ENCODE assay signal across 15 mouse cellular contexts in the genomic region with DNA sequence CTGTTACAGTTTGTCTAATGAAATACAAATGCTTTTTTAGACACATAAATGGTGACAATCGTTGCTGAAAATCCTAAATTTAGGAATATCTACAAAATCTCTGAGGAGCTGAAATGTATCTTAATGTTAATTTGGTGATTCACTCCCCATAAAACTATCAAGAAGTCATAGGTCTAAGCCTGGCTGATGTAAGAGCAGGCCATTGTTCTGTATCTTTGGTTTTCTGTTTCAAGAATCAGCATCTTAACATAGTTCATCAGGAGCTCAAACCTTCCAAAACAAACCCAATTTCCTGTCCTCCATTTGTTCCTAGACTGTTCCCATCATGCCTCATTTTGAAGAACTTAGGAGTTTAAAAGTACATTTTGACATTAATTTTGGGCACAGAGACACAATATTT.
"Had no signal": no experiment of that assay in that cellular context is flagged by ENCODE, and none has a peak within 500 bp of the region (broad histone marks: within the 10 kb centered on the region; RNA-seq: fewer than 3 reads in every experiment).

No protein-coding gene starts in this region.

- H3K4me2 ChIP-seq: neural tube, embryonic 13.5 days; neural tube, embryonic 15.5 days; stomach, embryonic 15.5 days had no signal

- H3K36me3 ChIP-seq: neural tube, embryonic 13.5 days; neural tube, embryonic 15.5 days; stomach, embryonic 15.5 days had no signal

- DNase-seq: retina, postnatal 1 day; right cerebral cortex, adult 18-20 months; right cerebral cortex, postnatal 14 days; right cerebral cortex, postnatal 25 days; right cerebral cortex, postnatal 4 days; spleen, adult 18-20 months; thymus, adult 18-20 months; thymus, adult 2 months; thymus, postnatal 14 days; thymus, postnatal 25 days; thymus, postnatal 36 days; thymus, postnatal 4 days had no signal

- H3K4me3 ChIP-seq: neural tube, embryonic 13.5 days; neural tube, embryonic 15.5 days; stomach, embryonic 15.5 days had no signal

- H3K27me3 ChIP-seq: neural tube, embryonic 13.5 days; neural tube, embryonic 15.5 days; stomach, embryonic 15.5 days had no signal
